Mouse (Mus musculus): Measurements from ENCODE around the gene Gm12355.
"Not testable (repeated sequence)": the region's sequence is repeated elsewhere in the genome, so short reads cannot be mapped to it uniquely, and the experiment has no call there.

Gm12355 gene

GRCm38 (mm10) chr11:98625611-98626410 lies at the start of gene Gm12355, which contains the start of gene Gsdma3:
Gm12355 (minus strand) TSS chr11:98625661.
Gsdma3 (plus strand) TSS chr11:98626360.
- in situ Hi-C loops (cut with MboI; ENCODE audit: low sequenced_read_pairs) = no loop called here

DNA sequence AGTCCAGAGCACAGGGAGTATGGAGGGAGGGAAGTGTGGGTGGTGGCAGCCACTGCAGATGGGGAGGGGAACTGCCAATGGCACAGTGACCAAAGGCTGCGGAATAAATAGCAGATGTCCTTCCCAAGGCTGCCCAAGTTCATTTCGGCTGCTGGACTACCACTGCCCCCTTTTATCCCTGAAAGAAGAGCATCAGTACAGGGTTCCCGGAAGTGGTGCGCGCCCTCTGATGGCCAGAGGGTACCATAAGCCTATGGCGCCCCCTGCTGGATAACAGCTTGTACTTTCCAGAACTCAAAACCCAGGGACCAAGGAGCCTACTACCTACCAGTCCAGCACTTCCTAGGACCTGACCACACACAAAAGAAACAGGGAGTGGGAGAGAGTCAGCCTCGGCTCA lies 47.7 kb upstream of the Gm12355 start:
- in situ Hi-C loops (cut with MboI; ENCODE audit: low sequenced_read_pairs) = not testable (repeated sequence)

- in situ Hi-C loops (cut with MboI; ENCODE audit: low sequenced_read_pairs) = no loop called here
These were observed 47.0 kb upstream of the Gm12355 start for GRCm38 (mm10) chr11:98672482-98672881.

GRCm38 (mm10) chr11:98671857-98672256 lies 46.4 kb upstream of the Gm12355 start:
- in situ Hi-C loops (cut with MboI; ENCODE audit: low sequenced_read_pairs) = no loop called here

DNA sequence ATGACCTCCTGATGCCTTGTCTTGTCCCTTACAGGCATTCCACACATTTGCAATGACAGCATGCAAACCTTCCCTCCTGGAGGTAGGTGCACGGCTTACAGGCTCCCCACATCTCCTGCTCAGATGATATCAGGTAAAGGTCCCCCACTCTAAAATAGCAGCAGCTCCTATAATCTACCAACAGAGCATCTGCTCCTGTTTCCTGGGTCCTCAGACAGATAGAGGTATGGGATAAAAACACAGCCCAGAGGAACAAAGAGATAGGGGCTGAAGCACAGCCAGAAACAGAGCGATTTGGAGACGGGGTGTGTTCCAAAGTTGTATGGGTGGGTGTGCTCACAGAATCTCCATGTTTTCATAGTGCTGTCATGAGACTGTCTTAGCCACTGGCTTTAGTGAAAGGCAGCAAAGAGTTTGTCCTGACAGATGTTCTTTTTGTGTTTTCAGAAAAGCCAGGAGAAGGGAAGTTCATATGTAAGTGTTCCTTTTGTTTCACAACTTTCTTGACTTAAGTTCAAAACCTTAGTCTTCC lies 45.9 kb upstream of the Gm12355 start:
- in situ Hi-C loops (cut with MboI; ENCODE audit: low sequenced_read_pairs) = no loop called here

DNA sequence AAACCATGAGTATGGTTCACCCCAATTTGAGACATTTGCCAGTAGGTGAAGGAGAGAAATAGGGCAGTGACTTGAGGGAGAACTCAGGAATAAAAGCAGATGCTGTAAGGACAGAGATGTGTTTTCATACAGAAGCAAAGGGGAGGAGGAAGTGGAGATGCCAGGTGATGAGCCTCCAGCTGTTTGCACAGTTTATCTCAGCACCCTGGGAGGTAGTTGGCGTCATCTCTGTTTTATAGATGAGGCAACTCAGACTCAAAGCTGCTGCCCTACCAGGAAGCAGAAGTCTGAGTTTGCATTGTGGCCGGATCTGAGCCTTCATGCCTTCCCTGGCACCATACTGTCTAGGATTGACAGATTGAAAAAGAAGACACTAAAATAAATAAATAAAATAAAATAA lies 43.5 kb upstream of the Gm12355 start:
- in situ Hi-C loops (cut with MboI; ENCODE audit: low sequenced_read_pairs) = no loop called here

DNA sequence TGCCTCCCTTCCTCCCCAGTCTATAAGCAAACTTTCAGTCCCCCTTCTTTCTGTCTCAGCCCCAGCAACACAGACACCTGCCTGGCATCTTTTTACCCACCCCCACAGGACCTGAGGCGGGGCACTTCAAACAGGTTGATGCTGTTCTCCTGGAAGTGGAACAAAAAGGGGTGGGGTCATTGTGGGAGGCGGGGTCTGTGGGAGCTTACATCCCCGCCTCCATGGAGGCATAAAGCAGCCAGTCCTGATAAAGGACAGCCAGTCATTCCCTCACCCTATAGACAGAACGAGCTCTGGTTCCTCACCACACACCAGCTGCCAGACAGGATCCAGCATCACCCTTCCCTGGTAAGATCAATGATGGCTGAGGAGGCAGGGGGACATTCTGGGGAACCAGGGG lies 38.6 kb upstream of the Gm12355 start, which contains the start of gene Gsdma:
Gene Gsdma (plus strand): TSS at position 261 of the 400 bp plus-strand sequence.
- in situ Hi-C loops (cut with MboI; ENCODE audit: low sequenced_read_pairs) = no loop called here

DNA sequence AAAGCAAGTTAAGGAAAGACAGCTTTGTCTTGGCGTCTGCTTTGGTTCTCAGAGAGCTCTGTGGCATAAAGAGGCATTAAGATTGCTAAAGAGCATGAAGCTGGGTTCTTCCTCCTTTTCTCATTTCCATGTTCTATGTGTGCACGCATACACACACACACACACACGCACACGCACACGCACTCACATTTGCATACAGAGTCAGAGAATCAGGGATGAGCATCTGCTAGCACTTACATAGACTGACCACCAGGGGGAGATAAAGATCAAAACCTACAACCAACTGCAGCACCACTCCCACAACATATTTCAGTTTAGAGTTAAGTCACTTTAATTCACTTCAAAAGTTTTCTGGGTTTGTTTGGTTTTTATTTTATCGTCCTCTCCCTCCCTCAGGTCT lies 35.1 kb upstream of the Gm12355 start:
- in situ Hi-C loops (cut with MboI; ENCODE audit: low sequenced_read_pairs) = no loop called here

DNA sequence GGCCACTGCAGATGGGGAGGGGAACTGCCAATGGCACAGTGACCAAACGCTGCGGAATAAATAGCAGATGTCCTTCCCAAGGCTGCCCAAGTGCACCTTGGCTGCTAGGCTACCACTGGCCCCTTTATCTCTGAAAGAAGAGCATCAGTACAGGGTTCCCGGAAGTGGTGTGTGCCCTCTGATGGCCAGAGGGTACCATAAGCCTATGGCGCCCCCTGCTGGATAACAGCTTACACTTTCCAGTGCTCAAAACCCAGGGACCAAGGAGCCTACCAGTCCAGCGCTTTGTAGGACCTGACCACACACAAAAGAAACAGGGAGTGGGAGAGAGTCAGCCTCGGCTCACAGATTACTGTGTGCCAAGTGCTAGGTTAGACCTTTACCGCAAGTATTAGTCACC lies 29.6 kb upstream of the Gm12355 start:
- in situ Hi-C loops (cut with MboI; ENCODE audit: low sequenced_read_pairs) = not testable (repeated sequence)

DNA sequence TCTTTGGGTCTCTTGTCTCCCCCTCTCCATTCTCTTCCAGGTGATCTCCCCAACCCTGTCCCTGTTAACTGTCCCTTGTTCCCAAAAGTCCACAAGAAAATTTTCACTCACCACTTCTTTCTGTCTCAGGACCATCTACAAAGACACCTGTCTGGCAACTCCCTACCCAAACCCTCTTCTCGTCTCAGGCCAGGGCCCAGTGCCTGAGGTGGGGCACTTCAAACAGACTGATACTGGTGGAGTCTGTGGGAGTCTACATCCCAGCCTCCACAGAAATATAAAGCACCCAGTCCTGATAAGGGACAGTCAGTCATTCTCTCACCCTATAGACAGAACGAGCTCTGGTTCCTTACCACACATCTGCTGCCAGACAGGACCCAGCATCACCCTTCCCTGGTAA lies 21.0 kb upstream of the Gm12355 start, which contains the start of gene Gsdma2:
Gene Gsdma2 (plus strand): TSS at position 301 of the 400 bp plus-strand sequence.
- in situ Hi-C loops (cut with MboI; ENCODE audit: low sequenced_read_pairs) = no loop called here

- in situ Hi-C loops (cut with MboI; ENCODE audit: low sequenced_read_pairs) = no loop called here
These were observed 20.5 kb upstream of the Gm12355 start for GRCm38 (mm10) chr11:98645946-98646345.

GRCm38 (mm10) chr11:98644757-98645156 lies 19.3 kb upstream of the Gm12355 start:
- in situ Hi-C loops (cut with MboI; ENCODE audit: low sequenced_read_pairs) = no loop called here

- in situ Hi-C loops (cut with MboI; ENCODE audit: low sequenced_read_pairs) = no loop called here
These were observed 14.6 kb upstream of the Gm12355 start for GRCm38 (mm10) chr11:98640091-98640490.

DNA sequence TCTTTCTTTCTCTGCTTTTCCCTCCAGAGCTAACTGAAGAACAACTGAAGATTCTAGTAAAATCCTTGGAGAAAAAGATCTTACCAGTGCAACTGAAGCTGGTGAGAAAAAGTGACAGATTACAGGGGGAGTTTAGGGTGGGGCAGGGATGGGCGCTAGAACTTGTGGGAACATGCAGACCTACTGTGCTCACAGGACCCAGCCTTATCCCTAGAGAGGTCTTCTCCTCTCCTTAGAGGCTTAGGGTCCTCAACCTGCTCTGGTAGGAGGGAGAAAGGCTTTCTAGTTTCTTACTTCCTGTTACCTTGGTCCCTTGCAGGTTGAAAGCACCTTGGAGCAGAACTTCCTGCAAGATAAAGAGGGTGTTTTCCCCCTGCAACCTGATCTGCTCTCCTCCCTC lies 12.0 kb upstream of the Gm12355 start:
- in situ Hi-C loops (cut with MboI; ENCODE audit: low sequenced_read_pairs) = no loop called here

GRCm38 (mm10) chr11:98635312-98635970 lies 10.0 kb upstream of the Gm12355 start:
- in situ Hi-C loops (cut with MboI; ENCODE audit: low sequenced_read_pairs) = not testable (repeated sequence)

GRCm38 (mm10) chr11:98630646-98631045 lies 5.2 kb upstream of the Gm12355 start:
- in situ Hi-C loops (cut with MboI; ENCODE audit: low sequenced_read_pairs) = no loop called here

- in situ Hi-C loops (cut with MboI; ENCODE audit: low sequenced_read_pairs) = no loop called here
These were observed 3.2 kb upstream of the Gm12355 start for GRCm38 (mm10) chr11:98628706-98629105.

GRCm38 (mm10) chr11:98624381-98624780 lies 1.1 kb downstream of the Gm12355 start:
- in situ Hi-C loops (cut with MboI; ENCODE audit: low sequenced_read_pairs) = not testable (repeated sequence)

DNA sequence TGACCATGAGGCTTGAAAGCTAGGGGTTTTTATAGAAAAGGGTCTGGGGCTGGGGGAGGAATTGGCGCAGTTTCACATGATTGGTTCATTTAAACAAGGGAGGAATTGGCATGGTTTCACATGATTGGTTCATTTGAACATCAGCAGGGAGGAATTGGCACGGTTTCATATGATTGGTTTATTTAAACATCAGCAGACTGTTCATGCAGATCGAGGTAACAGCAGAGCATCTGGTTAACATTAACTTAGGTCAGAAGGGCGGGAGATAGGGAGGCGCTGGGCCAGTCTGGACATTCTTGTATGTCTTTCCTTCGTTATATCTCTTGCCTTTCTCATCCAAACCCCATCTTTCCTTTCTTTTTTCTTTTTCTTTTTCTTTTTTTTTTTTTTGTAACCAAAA lies 1.5 kb downstream of the Gm12355 start:
- in situ Hi-C loops (cut with MboI; ENCODE audit: low sequenced_read_pairs) = not testable (repeated sequence)

DNA sequence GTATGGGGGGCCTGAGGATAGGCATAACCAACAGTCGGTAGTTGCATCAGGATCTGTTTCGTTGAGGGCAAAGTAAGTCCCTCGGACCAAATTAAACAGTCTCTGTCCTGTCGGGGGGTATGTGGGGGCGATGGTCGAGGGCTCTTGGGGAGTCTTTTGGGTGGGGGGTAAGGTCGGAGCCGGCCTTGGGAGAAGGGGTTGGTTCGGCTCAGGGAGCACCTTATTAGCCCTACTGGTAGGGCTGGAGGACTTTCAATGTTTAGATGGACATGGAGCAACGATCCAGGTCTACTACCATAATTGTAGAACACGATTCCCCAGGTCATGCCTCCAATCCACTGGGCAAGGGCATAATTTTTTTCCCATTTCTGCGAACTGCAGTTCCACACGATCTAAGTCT lies 4.7 kb downstream of the Gm12355 start:
- in situ Hi-C loops (cut with MboI; ENCODE audit: low sequenced_read_pairs) = no loop called here

DNA sequence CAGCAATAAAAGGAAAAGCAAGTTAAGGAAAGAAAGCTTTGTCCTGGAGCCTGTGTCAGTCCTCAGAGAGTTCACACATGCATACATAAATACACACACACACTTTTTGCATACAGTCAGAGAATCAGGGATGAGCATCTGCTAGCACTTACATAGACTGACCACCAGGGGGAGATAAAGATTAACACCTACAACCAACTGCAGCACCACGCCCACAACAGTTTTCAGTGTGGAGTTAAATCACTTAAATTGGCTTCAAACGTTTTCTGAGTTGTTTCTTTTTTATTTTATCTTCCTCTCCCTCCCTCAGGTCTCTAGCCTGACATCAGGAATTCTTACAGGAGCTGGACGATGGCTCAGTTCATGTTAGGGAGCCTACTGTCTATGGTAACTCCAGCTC lies 18.7 kb downstream of the Gm12355 start:
- in situ Hi-C loops (cut with MboI; ENCODE audit: low sequenced_read_pairs) = no loop called here

DNA sequence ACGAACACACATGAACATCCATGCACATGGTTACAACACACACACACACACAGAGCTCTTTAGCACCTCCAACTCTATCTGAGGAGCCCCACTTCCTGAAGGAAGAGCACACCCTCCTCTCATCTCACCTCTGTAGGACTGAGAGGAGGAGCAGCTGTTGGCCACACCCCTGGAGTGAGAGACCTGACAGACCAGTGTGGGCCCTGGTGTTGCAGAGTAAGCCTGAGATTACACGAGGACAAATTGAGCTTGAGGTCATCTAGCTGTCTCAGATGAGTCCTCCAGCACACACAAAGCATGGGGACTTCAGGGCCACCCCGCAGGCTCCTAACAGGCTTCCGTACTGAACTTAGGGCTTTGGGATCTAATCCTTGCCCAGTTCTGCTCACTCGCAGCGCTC lies 20.6 kb downstream of the Gm12355 start:
- in situ Hi-C loops (cut with MboI; ENCODE audit: low sequenced_read_pairs) = not testable (repeated sequence)
